Mouse (Mus musculus) heart, embryonic 11.5 days (tissue): Measurements from ENCODE around the gene Foxc1. TPM values are rescaled to one million over a fixed set of nuclear protein-coding genes. Genes with fewer than 3 reads are reported as not detected.
A peak's percentile ranks its signal among the peaks of the same experiment; 100 is the strongest.

ENCODE experiments used
- ATAC-seq: fragments of 200-750 bp; cut with Nextera tagmentation; replicated peaks from 2 replicates; pipeline ENCODE4 v1.8.0; 2017; ENCODE audit warnings: moderate library complexity; ENCODE audit not compliant: insufficient number of reproducible peaks, low FRiP score, low TSS enrichment
- H3K27ac ChIP-seq: fragments of 300-500 bp; sonication (generic); 2 replicates; pipeline ENCODE4 v1.5.1; 2014; ENCODE audit warnings: mild to moderate bottlenecking, low read depth, low read length
- H3K27me3 ChIP-seq: fragments of 300-500 bp; sonication (generic); 2 replicates; pipeline ENCODE4 v1.6.1; 2014; ENCODE audit warnings: mild to moderate bottlenecking, low read length, mixed read lengths; ENCODE audit not compliant: control insufficient read depth, insufficient read depth
- H3K36me3 ChIP-seq: fragments of 300-500 bp; sonication (generic); 2 replicates; pipeline ENCODE4 v1.6.1; 2014; ENCODE audit warnings: mild to moderate bottlenecking, low read length, moderate library complexity, mixed read lengths; ENCODE audit not compliant: control insufficient read depth, insufficient read depth
- H3K4me1 ChIP-seq: fragments of 300-500 bp; sonication (generic); 2 replicates; pipeline ENCODE4 v1.6.1; 2014; ENCODE audit warnings: low read length; ENCODE audit not compliant: control insufficient read depth, insufficient read depth
- H3K4me2 ChIP-seq: fragments of 300-500 bp; sonication (generic); 2 replicates; pipeline ENCODE4 v1.6.1; 2014; ENCODE audit warnings: mild to moderate bottlenecking, moderate library complexity
- H3K4me3 ChIP-seq: fragments of 300-500 bp; sonication (generic); 2 replicates; pipeline ENCODE4 v1.5.1; 2014; ENCODE audit warnings: low read depth, low read length
- H3K9ac ChIP-seq: fragments of 300-500 bp; sonication (generic); 2 replicates; pipeline ENCODE4 v1.6.1; 2014; ENCODE audit warnings: mild to moderate bottlenecking, low read depth, low read length, moderate library complexity
- H3K9me3 ChIP-seq: fragments of 300-500 bp; sonication (generic); replicated peaks from 2 replicates; pipeline ENCODE4 v1.6.1; 2016; ENCODE audit warnings: low read length; ENCODE audit not compliant: control insufficient read depth
- WGBS: fragments of 180-500 bp; shearing (Covaris S2); extraction: QIAGEN DNeasy Blood & Tissue Kit; methylation state at CpG from one replicate; pipeline ENCODE4 v1.1.7; 2014; ENCODE audit not compliant: insufficient replicate concordance; 5-methylcytosine and 5-hydroxymethylcytosine counted together
- polyA plus RNA-seq: library from polyadenylated mRNA; unstranded; fragments of >200 nt; fragmentation: Nextera tagmentation; extraction: Ambion mirVana; gene quantifications from 2 replicates; pipeline ENCODE4 v1.2.1, GENCODE M21; 2014

Foxc1 gene
- polyA plus RNA-seq, 1 experiment from 2014 or later = 4.0 TPM

GRCm38 (mm10) chr13:31802447-31802846 lies 4.0 kb upstream of the Foxc1 start:
- Histone ChIP-seq H3K4me2 (no peak overlapping the region), H3K27me3 (peaks cover 82% of the 10 kb centered on the region), H3K9me3 (no peaks in the 10 kb centered on the region), H3K9ac (no peak overlapping the region), H3K36me3 (no peaks in the 10 kb centered on the region), H3K27ac (no peak overlapping the region), H3K4me3 (no peak overlapping the region), H3K4me1 (peaks cover 17% of the 10 kb centered on the region)
- no peak for ATAC-seq
- 7% methylated on average over 5 of the region's 5 CpGs for WGBS

GRCm38 (mm10) chr13:31803166-31804093 lies 3.0 kb upstream of the Foxc1 start:
- no peak overlapping the region for H3K27ac ChIP-seq
- no peak overlapping the region for H3K9ac ChIP-seq
- no peaks in the 10 kb centered on the region for H3K36me3 ChIP-seq
- ATAC-seq = no peak
- no peaks in the 10 kb centered on the region for H3K9me3 ChIP-seq
- H3K4me2 ChIP-seq = peak overlapping the region; percentile 49
- peaks cover 83% of the 10 kb centered on the region for H3K27me3 ChIP-seq
- peaks cover 16% of the 10 kb centered on the region for H3K4me1 ChIP-seq
- WGBS = 2% methylated on average over 30 of the region's 31 CpGs
- peak overlapping the region; percentile 18 for H3K4me3 ChIP-seq

DNA sequence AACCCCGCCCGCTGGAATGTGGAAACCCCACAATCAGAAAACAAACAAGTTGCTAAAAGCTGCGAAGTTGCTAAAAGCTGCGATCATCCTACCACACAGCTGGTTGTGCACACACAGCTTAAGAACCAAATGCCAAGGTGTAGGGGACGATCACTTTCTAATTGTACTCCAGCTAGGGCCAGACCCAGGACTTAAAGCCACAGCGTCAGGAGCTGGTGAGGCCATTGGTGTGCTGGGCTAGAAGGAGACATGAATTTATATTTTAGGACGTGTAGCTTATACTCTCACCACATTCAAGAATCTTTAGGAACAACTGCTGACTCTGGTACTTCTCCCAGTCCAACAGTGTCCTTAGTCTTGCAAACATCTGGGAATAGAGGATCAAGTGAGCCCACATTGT lies 1.9 kb upstream of the Foxc1 start:
- Histone ChIP-seq H3K9ac (no peak overlapping the region), H3K36me3 (no peaks in the 10 kb centered on the region), H3K27ac (no peak overlapping the region), H3K4me3 (no peak overlapping the region), H3K4me2 (peak overlapping the region; percentile 49), H3K9me3 (no peaks in the 10 kb centered on the region), H3K4me1 (peaks cover 16% of the 10 kb centered on the region), H3K27me3 (peaks cover 74% of the 10 kb centered on the region)
- no peak for ATAC-seq
- 4% methylated on average over 7 of the region's 7 CpGs for WGBS

- ATAC-seq = peak; percentile 39
- 2% methylated on average over 33 of the region's 34 CpGs for WGBS
- no peaks in the 10 kb centered on the region for H3K9me3 ChIP-seq
- H3K4me3 ChIP-seq = peak overlapping the region; percentile 70
- H3K4me1 ChIP-seq = peaks cover 16% of the 10 kb centered on the region
- H3K9ac ChIP-seq = peak overlapping the region; percentile 72
- peaks cover 68% of the 10 kb centered on the region for H3K27me3 ChIP-seq
- peak overlapping the region; percentile 66 for H3K27ac ChIP-seq
- H3K4me2 ChIP-seq = peak overlapping the region; percentile 91
- no peaks in the 10 kb centered on the region for H3K36me3 ChIP-seq
Observed at GRCm38 (mm10) chr13:31805831-31806427, 504 bp upstream of the Foxc1 start.

DNA sequence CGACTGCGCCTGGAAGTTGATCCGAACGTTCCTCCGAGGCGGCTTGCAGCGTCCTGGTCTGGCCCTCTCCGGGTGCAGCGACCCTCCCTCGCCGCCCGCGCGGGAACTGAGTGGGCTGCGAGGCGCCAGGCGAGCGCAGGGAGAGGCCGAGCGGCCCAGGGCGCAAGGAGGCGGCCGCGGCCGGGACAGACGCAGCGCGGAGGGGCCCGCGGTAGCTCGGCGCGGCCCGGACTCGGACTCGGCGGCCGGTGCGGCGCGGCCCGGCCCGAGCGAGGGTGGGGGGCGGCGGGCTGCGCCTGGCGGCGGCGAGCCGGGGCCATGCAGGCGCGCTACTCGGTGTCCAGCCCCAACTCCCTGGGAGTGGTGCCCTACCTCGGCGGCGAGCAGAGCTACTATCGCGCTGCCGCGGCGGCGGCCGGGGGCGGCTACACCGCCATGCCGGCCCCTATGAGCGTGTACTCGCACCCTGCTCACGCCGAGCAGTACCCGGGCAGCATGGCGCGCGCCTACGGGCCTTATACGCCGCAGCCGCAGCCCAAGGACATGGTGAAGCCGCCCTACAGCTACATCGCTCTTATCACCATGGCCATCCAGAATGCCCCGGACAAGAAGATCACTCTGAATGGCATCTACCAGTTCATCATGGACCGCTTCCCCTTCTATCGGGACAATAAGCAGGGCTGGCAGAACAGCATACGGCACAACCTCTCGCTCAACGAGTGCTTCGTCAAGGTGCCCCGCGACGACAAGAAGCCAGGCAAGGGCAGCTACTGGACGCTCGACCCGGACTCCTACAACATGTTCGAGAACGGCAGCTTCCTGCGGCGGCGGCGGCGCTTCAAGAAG lies 680 bp downstream of the Foxc1 start:
- Histone ChIP-seq H3K9me3 (no peaks in the 10 kb centered on the region), H3K36me3 (no peaks in the 10 kb centered on the region), H3K27ac (peak overlapping the region; percentile 99), H3K4me2 (peak overlapping the region; percentile 91), H3K27me3 (peaks cover 71% of the 10 kb centered on the region), H3K9ac (peak overlapping the region; percentile 92), H3K4me1 (peaks cover 9% of the 10 kb centered on the region; the same call in 1 of the 2 replicates), H3K4me3 (peak overlapping the region; percentile 70)
- ATAC-seq = peak; percentile 13; the same call in 1 of the 2 replicates
- WGBS = under 1% methylated on average over 101 of the region's 101 CpGs

DNA sequence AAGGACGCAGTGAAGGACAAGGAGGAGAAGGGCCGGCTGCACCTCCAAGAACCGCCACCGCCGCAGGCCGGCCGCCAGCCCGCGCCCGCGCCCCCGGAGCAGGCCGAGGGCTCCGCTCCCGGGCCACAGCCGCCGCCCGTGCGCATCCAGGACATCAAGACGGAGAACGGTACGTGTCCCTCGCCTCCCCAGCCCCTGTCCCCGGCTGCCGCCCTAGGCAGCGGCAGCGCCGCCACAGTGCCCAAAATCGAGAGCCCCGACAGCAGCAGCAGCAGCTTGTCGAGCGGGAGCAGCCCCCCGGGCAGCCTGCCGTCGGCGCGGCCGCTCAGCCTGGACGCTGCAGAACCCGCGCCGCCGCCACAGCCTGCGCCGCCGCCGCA lies 1.3 kb downstream of the Foxc1 start:
- WGBS = under 1% methylated on average over 35 of the region's 47 CpGs
- H3K4me1 ChIP-seq = peaks cover 9% of the 10 kb centered on the region; the same call in 1 of the 2 replicates
- peaks cover 72% of the 10 kb centered on the region for H3K27me3 ChIP-seq

GRCm38 (mm10) chr13:31808116-31808803 lies 1.8 kb downstream of the Foxc1 start:
- WGBS = 2% methylated on average over 70 of the region's 73 CpGs
- peaks cover 12% of the 10 kb centered on the region; the same call in 1 of the 2 replicates for H3K4me1 ChIP-seq
- peak overlapping the region; percentile 92 for H3K9ac ChIP-seq
- peaks cover 72% of the 10 kb centered on the region for H3K27me3 ChIP-seq
- peak overlapping the region; percentile 70 for H3K4me3 ChIP-seq
- H3K9me3 ChIP-seq = no peaks in the 10 kb centered on the region
- ATAC-seq = no peak
- H3K36me3 ChIP-seq = no peaks in the 10 kb centered on the region
- peak overlapping the region; percentile 99 for H3K27ac ChIP-seq
- peak overlapping the region; percentile 91 for H3K4me2 ChIP-seq

More for the DNA sequence above, 1.3 kb downstream of the Foxc1 start:
- Histone ChIP-seq H3K27ac (peak overlapping the region; percentile 99), H3K9me3 (no peaks in the 10 kb centered on the region), H3K4me3 (peak overlapping the region; percentile 70), H3K9ac (peak overlapping the region; percentile 92), H3K4me2 (peak overlapping the region; percentile 91), H3K36me3 (no peaks in the 10 kb centered on the region)
- no peak for ATAC-seq
